Mouse (Mus musculus) bone marrow macrophage, adult 2 months (primary cell): ENCODE data around the gene Dmrt3.

Experiments used
- CTCF ChIP-seq: IDR thresholded peaks from 2 replicates; pipeline ENCODE4 v1.5.1; 2012; ENCODE audit warnings: low read depth, mild to moderate bottlenecking, low read length, moderate library complexity
- POLR2A ChIP-seq: IDR thresholded peaks from 2 replicates; pipeline ENCODE4 v1.6.1; 2012; ENCODE audit warnings: mild to moderate bottlenecking, low read depth, low read length, borderline replicate concordance

- TF ChIP-seq POLR2A (no peak), CTCF (no peak)
These were observed 28.8 kb downstream of the Dmrt3 start for GRCm38 (mm10) chr19:25638766-25639361.
